Mouse (Mus musculus) T-helper 17 cell (primary cell): ENCODE measurements at regions not wholly inside any gene's neighbourhood (a gene's known extent, or its start where the extent isn't known, plus 50 kb on each side); places are given as distances from the start of the nearest gene placed in this dataset.

Source experiments
- in situ Hi-C, 2 experiments: fragments of 300-600 bp; cut with MboI, MseI; formaldehyde crosslinking; loops; 1 replicate in 1 of 2; 2 replicates in 1 of 2; pipeline ENCODE4 v1.15.1; 2025; ENCODE audit warnings: high pct_unique_total_duplicates in 2 of 2

DNA sequence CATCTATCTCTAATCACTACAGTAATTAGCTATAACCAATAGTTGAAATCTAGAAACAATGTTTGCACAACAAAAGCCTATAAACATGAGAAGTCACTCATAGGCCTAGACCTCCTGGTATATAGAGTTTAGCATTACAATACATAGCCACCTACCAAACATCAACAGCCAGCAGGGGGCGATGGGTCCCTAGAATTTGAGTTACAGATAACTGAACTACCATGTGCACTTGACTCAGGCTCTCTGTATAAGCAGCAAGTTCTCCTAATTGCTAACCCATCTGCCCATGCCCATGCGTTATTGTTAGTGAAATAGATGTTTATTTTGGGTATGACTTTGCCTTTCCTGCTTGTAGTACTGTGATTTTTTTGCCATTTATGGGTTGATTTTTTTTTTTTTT lies 106.9 kb upstream of the Tgif2lx2 start:
- in situ Hi-C loops = loop anchor here in 1 of 2 experiments (10.0 kb wide), 1 partner anchor 1235 kb away; no protein-coding TSS in a partner anchor

- in situ Hi-C loops = no loop called here
Measured at GRCm38 (mm10) chrX:118356888-118357287, 70.1 kb upstream of the Tgif2lx2 start.
